Mouse (Mus musculus) erythroblast, embryonic 14.5 days (primary cell): ENCODE data around the gene Asb9.

Experiments
- GATA1 ChIP-seq: IDR thresholded peaks from 2 replicates; pipeline ENCODE4 v1.6.1; 2012; ENCODE audit warnings: low read length, inconsistent platforms, mixed read lengths
- TAL1 ChIP-seq: IDR thresholded peaks from 3 replicates; pipeline ENCODE4 v1.6.1; 2012; ENCODE audit warnings: low read length, inconsistent platforms, mixed read lengths

DNA sequence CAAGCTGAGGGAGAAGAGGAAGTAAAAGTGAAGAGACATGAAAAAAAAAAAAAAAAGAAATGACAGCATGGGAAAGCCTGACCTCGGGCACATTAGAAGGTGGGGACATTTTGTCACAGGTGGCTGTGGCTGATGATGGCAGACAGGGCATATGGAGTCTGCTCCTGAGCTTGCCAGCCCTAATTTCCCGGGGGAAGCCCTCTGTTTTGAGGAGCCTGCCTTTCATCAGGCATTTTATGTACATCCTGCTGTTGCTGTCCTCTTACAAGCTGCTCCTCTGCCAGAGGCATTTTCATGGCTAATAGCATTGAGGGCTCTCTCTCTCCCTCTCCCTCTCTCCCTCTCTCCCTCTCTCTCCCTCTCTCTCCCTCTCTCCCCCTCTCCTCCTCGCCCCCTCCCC is 70.8 kb downstream of the Asb9 start:
- TF ChIP-seq GATA1 (no peak), TAL1 (no peak)
